ENCODE assay signal across 7 mouse cellular contexts in the genomic region with DNA sequence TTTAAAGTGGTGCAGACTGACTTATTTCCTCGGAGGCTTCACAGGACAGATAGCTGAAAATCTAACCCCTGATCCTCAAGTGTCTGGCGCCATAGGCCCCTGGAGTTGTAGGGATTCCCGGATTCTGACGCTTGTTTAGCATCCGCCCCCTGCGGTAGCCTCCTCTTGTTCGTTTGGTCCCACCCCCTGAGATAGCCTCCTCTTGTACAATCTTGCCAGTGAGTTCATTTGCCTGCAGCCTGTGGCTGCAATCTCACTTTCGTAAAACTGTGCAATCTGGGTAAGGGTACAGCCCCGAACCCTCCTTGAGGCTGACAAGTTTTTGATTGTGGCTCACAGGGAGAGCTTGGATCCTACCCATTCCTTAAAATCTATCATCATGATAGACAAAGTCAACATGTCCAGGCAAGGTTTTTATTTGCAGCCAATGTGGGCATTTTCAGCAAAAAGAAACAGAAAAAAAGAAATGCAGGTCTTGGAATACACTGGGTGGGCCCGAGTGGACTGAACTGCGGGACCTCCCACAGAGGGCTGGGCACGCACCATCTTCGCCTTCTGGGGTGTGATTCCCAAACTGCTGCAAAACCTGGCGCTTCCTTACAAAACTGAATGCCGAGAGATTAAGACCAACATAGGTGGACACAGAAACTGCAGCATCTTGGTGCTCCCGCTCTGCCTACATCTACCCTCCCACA. TPM values are rescaled to one million over a fixed set of nuclear protein-coding genes. Genes with fewer than 3 reads are reported as not detected.
DNase-seq lines count a peak whose midpoint lies in the region; ATAC-seq and TF ChIP-seq lines count a peak whose summit lies in the region.

No protein-coding gene starts in this region.

- no peaks in the 10 kb centered on the region for H3K27me3 ChIP-seq in lung, embryonic 15.5 days
- H3K27me3 ChIP-seq in forebrain, embryonic 12.5 days: no peaks in the 10 kb centered on the region
- H3K27me3 ChIP-seq in limb, embryonic 12.5 days: no peaks in the 10 kb centered on the region

- peaks cover 50% of the 10 kb centered on the region for H3K4me1 ChIP-seq in lung, embryonic 15.5 days
- peaks cover 46% of the 10 kb centered on the region for H3K4me1 ChIP-seq in forebrain, embryonic 12.5 days
- peaks cover 47% of the 10 kb centered on the region for H3K4me1 ChIP-seq in limb, embryonic 12.5 days (replicated peaks)
- H3K4me1 ChIP-seq in olfactory bulb, adult 2 months (ENCODE audit: control insufficient read depth, insufficient read depth, low read length): peaks cover 19% of the 10 kb centered on the region

- no peak overlapping the region for H3K4me3 ChIP-seq in lung, embryonic 15.5 days
- peak overlapping the region; percentile 46 for H3K4me3 ChIP-seq in forebrain, embryonic 12.5 days (replicated peaks)
- H3K4me3 ChIP-seq in limb, embryonic 12.5 days (replicated peaks): peak overlapping the region; percentile 54; the same call in 1 of the 2 replicates
- no peak overlapping the region for H3K4me3 ChIP-seq in olfactory bulb, adult 2 months (ENCODE audit: insufficient read depth, low read depth, low read length)

- peak overlapping the region; percentile 91 for H3K4me2 ChIP-seq in lung, embryonic 15.5 days
- H3K4me2 ChIP-seq in forebrain, embryonic 12.5 days: peak overlapping the region; percentile 73
- peak overlapping the region; percentile 91 for H3K4me2 ChIP-seq in limb, embryonic 12.5 days

- peak overlapping the region; percentile 40; the same call in 1 of the 2 replicates for H3K9ac ChIP-seq in lung, embryonic 15.5 days
- peak overlapping the region; percentile 43 for H3K9ac ChIP-seq in forebrain, embryonic 12.5 days
- no peak overlapping the region; the same call in 1 of the 2 replicates for H3K9ac ChIP-seq in limb, embryonic 12.5 days (replicated peaks)

- TF ChIP-seq CTCF in olfactory bulb, adult 2 months (IDR thresholded peaks at IDR 0.05; ENCODE audit: insufficient read depth, low read depth, low read length): no peak

- ATAC-seq in lung, embryonic 15.5 days (ENCODE audit: borderline replicate concordance, extremely low read depth, low FRiP score, low TSS enrichment): no peak
- no peak for ATAC-seq in forebrain, embryonic 12.5 days (ENCODE audit: low FRiP score)
- no peak for ATAC-seq in limb, embryonic 12.5 days (ENCODE audit: insufficient number of reproducible peaks, insufficient read depth, low FRiP score, low TSS enrichment, low read depth)

- 43% methylated on average over 16 of the region's 16 CpGs for WGBS in lung, embryonic 15.5 days
- 33% methylated on average over 16 of the region's 16 CpGs for WGBS in forebrain, embryonic 12.5 days
- WGBS in limb, embryonic 12.5 days: 48% methylated on average over 16 of the region's 16 CpGs
- 54% methylated on average over 16 of the region's 16 CpGs for WGBS in olfactory bulb, adult 2 months

- no peaks in the 10 kb centered on the region for H3K36me3 ChIP-seq in lung, embryonic 15.5 days
- H3K36me3 ChIP-seq in forebrain, embryonic 12.5 days (replicated peaks): no peaks in the 10 kb centered on the region
- no peaks in the 10 kb centered on the region for H3K36me3 ChIP-seq in limb, embryonic 12.5 days

- TF ChIP-seq POLR2A in olfactory bulb, adult 2 months (IDR thresholded peaks at IDR 0.05; ENCODE audit: insufficient read depth, low read depth, low read length): no peak

- no peaks in the 10 kb centered on the region for H3K9me3 ChIP-seq in lung, embryonic 15.5 days
- no peaks in the 10 kb centered on the region for H3K9me3 ChIP-seq in forebrain, embryonic 12.5 days
- H3K9me3 ChIP-seq in limb, embryonic 12.5 days: no peaks in the 10 kb centered on the region

- H3K27ac ChIP-seq in lung, embryonic 15.5 days: peak overlapping the region; percentile 99
- H3K27ac ChIP-seq in forebrain, embryonic 12.5 days: peak overlapping the region; percentile 98
- peak overlapping the region; percentile 99 for H3K27ac ChIP-seq in limb, embryonic 12.5 days
- H3K27ac ChIP-seq in olfactory bulb, adult 2 months (ENCODE audit: insufficient read depth, low read depth, low read length): peak overlapping the region; percentile 94

- no peak for DNase-seq in lung, adult 18-20 months
- DNase-seq in ovary, postnatal 10 days (ENCODE audit: low spot score): no peak
- no peak for DNase-seq in B cell, adult 2 months

RNA-seq across cellular contexts. Expression of a gene that starts 33.5 kb away (rescaled TPM):
- 2,618 and 2,638 TPM in 2 replicates for polyA plus RNA-seq in lung, embryonic 15.5 days (2015; fragmentation: Nextera tagmentation; extraction: Ambion mirVana)
- 2,923 and 2,975 TPM in 2 replicates for polyA plus RNA-seq in forebrain, embryonic 12.5 days (2016; fragmentation: Nextera tagmentation; extraction: Ambion mirVana)
- polyA plus RNA-seq in limb, embryonic 12.5 days (2016; fragmentation: Nextera tagmentation; extraction: Ambion mirVana): 2,805 and 2,814 TPM in 2 replicates
- 702 and 785 TPM in 2 replicates for polyA plus RNA-seq in olfactory bulb, adult 2 months (2012; ENCODE audit: insufficient read depth, insufficient read length, low replicate concordance, missing spikeins)

RNA-seq across cellular contexts. Expression of a gene that starts 46.5 kb away (rescaled TPM):
- 0.38 and 0.56 TPM in 2 replicates for polyA plus RNA-seq in lung, embryonic 15.5 days (2015; fragmentation: Nextera tagmentation; extraction: Ambion mirVana)
- polyA plus RNA-seq in forebrain, embryonic 12.5 days (2016; fragmentation: Nextera tagmentation; extraction: Ambion mirVana): 0.82 and 0.91 TPM in 2 replicates
- polyA plus RNA-seq in limb, embryonic 12.5 days (2016; fragmentation: Nextera tagmentation; extraction: Ambion mirVana): 0.64 TPM in 2 replicates
- polyA plus RNA-seq in olfactory bulb, adult 2 months (2012; ENCODE audit: insufficient read depth, insufficient read length, low replicate concordance, missing spikeins): not detected in 2 replicates

Comparison
In these comparisons a context has a peak if more than half of its experiments do, and no peak if none do; other contexts are left out.
1. H3K4me3 ChIP-seq: peak in forebrain, embryonic 12.5 days (single experiment) and limb, embryonic 12.5 days (single experiment); none in lung, embryonic 15.5 days (single experiment) and olfactory bulb, adult 2 months (single experiment).
2. Peak in every context shown above with its lines, with median percentiles within 50 percentile points of each other: H3K27ac ChIP-seq and H3K4me2 ChIP-seq.